Mouse (Mus musculus) small intestine, adult 2 months (tissue): Measurements from ENCODE around the gene Naglu.
"Not testable (repeated sequence)": the region's sequence is repeated elsewhere in the genome, so short reads cannot be mapped to it uniquely, and the experiment has no call there.

Source experiments
- CTCF ChIP-seq: fragments of 200-500 bp; IDR thresholded peaks from 2 replicates; pipeline ENCODE4 v1.5.1; 2012; ENCODE audit warnings: low read depth, mild to moderate bottlenecking, control low read depth, inconsistent platforms, low read length, moderate library complexity, mixed read lengths; ENCODE audit not compliant: insufficient replicate concordance, insufficient read length; ENCODE audit errors: extremely low read depth
- POLR2A ChIP-seq: fragments of 200-500 bp; IDR thresholded peaks from 2 replicates; pipeline ENCODE4 v1.6.1; 2012; ENCODE audit warnings: low read depth, mild to moderate bottlenecking, control low read depth, inconsistent platforms, low read length, moderate library complexity

DNA sequence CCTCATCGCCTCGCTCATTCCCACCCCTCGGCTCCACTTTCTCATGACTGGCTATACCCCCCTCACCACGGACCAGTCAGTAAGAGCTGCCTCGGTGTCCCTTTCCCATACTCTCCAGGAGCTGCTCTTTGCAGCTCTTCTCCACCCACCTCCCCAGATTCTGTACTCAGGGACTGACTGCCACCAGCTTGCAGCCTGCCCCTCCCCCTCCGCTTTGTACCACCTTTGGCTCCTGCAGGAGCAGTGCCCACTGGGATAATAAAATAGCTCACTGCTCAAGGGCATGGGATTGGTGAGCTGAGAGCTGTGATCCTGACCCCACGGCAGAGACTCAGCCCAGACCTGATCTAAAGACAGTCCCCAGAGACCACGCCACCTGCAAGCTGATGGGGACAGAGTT, 54.7 kb downstream of the Naglu start:
- TF ChIP-seq POLR2A, CTCF: not testable (repeated sequence)
